Mouse (Mus musculus): Measurements from ENCODE around the gene Bmt2. TPM values are rescaled to one million over a fixed set of nuclear protein-coding genes. Genes with fewer than 3 reads are reported as not detected.

Gene Bmt2
- polyA plus RNA-seq, 1 experiment from 2014 or later, result 22.4 TPM

DNA sequence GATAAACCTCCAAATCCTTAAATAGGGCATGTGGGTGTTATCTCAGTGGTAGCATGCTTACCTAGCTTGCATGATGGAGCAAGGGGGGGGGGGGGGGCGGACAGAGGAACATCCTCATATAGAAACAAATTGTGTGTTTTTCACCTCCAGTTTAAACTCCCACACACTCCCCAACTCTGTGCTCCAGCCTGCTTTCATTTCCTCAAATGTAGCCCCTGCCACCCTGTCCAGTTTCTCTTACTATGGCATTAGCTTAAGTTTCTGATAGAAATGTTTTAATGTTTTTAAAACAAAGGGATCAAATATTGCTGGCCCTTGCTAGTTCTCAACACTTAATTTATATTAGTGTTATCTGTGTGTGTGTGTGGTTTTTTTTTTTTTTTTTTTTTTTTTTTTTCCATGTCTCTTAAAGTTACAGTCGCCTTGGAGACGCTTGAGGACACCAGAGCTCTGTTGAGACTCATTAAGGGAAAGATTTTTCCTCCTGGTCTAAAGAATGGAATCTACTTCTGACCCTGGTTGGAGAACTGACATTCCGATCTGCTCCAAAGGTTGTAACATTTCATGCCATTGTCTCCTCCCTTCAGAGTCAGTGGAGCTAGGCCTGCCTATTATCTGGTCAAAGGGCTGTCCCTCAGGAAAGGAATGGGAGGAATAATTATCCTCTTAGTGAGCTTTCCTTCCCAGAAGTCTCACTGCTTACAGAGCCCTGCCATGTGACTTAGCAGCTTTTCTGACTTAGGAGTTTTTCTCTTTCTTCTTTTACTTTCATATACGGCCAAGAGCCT, 68.2 kb downstream of the Bmt2 start:
- peak overlapping the region; percentile 49 for H3K27ac ChIP-seq (replicated peaks)
- DNase-seq (ENCODE audit: low spot score), result peak; percentile 25
- H3K4me3 ChIP-seq, result no peak overlapping the region
- H3K4me1 ChIP-seq, result peaks cover 36% of the 10 kb centered on the region
- H3K27me3 ChIP-seq (ENCODE audit: low read depth, poor library complexity, severe bottlenecking), result no peaks in the 10 kb centered on the region
- WGBS, result 26% methylated on average over 5 of the region's 5 CpGs
- peaks cover 6% of the 10 kb centered on the region; the same call in 1 of the 2 replicates for H3K36me3 ChIP-seq
- no peaks in the 10 kb centered on the region for H3K9me3 ChIP-seq (replicated peaks)

DNA sequence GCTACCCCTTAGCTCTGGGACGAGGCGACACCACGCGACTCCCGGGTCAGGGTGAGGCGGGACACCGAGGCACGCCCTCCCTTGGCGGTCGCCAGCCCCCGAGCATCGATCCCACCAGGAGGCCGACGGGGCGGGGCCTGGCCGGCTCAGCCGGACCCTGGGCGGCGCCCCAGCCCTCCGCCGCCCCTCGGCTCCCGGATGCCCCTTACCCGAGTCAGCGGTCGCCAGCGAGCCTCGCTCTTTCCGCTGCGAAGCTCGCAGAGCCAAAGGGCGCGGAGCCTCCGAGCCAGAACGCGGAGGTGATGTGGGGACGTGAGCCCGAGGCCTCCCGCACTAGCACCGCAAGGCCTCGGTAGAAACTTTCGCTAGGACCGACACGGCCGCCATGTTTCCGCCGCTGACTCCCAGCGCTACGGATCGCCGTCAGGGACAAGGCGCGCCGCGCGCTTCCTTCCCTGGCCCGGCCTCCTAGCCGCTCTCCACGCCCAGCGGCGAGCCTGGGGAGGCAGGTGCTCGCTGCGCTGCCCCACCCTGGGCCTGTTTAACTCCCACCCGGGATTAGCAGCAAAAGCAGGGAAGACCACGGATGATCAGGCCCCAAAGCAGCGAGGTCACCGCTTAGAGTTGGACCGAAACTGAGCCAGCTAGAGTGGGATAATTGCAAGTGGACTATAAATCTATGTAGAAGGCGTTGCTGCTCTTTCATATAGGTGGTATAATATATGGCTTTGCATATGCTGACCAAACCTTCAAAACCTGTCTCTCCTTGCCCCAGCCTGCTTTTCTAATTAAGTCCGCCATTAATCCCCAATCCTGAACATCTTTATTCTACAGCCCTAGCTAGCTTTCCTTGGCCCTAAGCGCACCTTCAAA, 69.9 kb downstream of the Bmt2 start, which contains the start of gene Tmem168:
Gene Tmem168, minus strand, starts transcription at position 480 of the 873 bp plus-strand sequence.
- no peaks in the 10 kb centered on the region for H3K27me3 ChIP-seq (ENCODE audit: low read depth, poor library complexity, severe bottlenecking)
- H3K4me3 ChIP-seq, result peak within 1 kb of the TSS; percentile 82
- DNase-seq (ENCODE audit: low spot score), result peak; percentile 91
- H3K36me3 ChIP-seq, result peaks cover 19% of the 10 kb centered on the region
- peak within 1 kb of the TSS; percentile 99 for H3K27ac ChIP-seq (replicated peaks)
- WGBS, result 2% methylated on average over 71 of the region's 71 CpGs
- no peaks in the 10 kb centered on the region for H3K9me3 ChIP-seq (replicated peaks)
- peaks cover 36% of the 10 kb centered on the region for H3K4me1 ChIP-seq

DNA sequence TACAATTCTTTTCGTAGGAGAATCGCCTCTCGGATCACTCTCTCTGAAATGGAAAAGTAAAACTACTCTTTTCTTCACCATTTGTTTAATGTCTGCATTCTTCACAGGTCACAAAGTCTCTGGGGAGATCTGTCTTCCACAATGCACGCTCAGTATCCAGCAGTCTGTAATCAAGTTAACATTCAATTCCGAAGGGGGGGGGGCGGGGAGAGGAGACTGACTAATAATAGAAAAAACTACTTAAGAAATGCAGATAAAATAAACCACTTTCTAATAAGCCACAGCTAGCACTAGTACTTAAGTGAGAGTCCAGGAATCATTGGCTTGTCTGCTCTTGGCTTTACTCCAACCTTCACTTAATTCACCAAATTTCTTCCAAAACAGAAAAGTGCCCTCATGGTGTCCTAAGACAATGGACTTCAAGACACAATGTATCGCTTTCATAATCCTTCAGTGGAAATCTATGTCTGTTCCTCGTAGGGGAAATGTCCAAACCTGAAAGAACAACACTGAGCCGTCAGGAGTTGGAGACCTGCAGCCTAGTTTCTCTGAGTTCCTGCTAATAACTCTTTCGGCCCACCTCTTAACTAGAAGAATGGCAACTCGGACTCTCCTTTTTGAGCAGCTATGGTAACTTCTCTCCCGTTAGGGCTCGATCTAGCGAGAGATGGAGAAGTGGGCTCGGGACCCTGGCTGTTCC, 70.7 kb downstream of the Bmt2 start:
- Histone ChIP-seq H3K4me1 (peaks cover 36% of the 10 kb centered on the region), H3K27me3 (ENCODE audit: low read depth, poor library complexity, severe bottlenecking) (no peaks in the 10 kb centered on the region), H3K4me3 (peak overlapping the region; percentile 82), H3K27ac (replicated peaks) (peak overlapping the region; percentile 99), H3K9me3 (replicated peaks) (no peaks in the 10 kb centered on the region), H3K36me3 (peaks cover 27% of the 10 kb centered on the region)
- WGBS, result 15% methylated on average over 15 of the region's 15 CpGs
- no peak for DNase-seq (ENCODE audit: low spot score)

DNA sequence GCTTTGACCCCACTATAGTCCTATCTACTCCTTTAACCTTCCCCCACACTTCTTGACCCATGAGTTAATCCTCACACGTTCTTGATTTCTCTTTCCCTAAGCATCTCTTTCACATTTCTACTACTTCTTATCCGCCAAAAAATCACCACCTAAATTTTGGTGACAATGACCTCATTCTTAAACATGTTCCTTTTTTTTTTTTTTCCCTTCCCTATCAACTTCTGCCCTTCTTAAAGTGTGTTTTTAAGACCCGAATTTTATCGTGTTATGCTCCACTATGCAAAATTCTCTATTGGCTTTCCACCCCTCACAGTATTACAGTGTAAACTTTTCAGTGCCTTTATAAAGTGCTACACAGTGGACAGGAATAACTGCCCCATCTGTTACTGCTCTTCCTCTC, 71.4 kb downstream of the Bmt2 start:
- Histone ChIP-seq H3K4me1 (peaks cover 36% of the 10 kb centered on the region), H3K36me3 (peaks cover 33% of the 10 kb centered on the region), H3K27me3 (ENCODE audit: low read depth, poor library complexity, severe bottlenecking) (no peaks in the 10 kb centered on the region), H3K4me3 (peak overlapping the region; percentile 82), H3K27ac (replicated peaks) (peak overlapping the region; percentile 99; the same call in 1 of the 2 replicates), H3K9me3 (replicated peaks) (no peaks in the 10 kb centered on the region)
- no peak for DNase-seq (ENCODE audit: low spot score)
- 73% methylated on average over 4 of the region's 4 CpGs for WGBS

DNA sequence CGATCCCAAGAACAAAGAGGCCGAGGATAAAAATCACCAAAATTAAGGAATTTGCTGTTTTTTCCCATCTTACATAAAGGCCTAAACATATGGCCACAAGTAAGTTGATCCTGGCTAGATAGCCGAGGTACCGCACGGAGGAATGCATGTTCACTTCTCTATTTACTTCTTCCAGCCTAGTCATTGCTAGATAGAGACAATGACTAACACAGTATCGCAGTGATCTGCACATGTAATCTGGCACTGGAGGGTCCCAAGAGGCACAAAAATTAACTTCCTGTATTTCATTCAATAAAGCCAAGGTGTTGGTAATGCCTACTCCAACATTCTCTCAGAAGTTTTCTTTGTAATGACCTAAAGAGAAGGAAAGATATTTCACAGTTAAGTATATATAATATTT, 74.6 kb downstream of the Bmt2 start:
- Histone ChIP-seq H3K9me3 (replicated peaks) (no peaks in the 10 kb centered on the region), H3K4me3 (no peak overlapping the region), H3K27ac (replicated peaks) (no peak overlapping the region), H3K27me3 (ENCODE audit: low read depth, poor library complexity, severe bottlenecking) (no peaks in the 10 kb centered on the region), H3K4me1 (peaks cover 23% of the 10 kb centered on the region), H3K36me3 (peaks cover 47% of the 10 kb centered on the region)
- WGBS, result 95% methylated on average over 6 of the region's 6 CpGs
- no peak for DNase-seq (ENCODE audit: low spot score)

DNA sequence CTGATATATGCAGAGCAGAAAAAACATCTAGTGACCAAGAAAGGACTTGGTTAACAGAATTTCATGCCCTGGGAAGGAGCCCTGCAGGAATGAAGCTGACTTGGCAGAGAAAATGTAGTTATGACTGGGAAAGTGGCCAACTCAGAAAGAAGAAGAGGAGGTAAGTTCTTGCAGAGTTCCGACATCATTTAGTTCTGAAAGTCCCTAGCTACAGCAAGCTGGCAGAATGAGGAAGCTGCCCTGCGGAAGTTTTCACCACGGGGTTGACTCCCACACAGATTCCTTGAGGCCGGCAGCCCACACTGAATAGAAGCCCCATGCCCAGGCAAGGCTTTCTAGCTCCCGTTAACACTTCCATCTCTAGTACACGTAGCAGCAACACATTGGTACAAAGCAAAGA, 76.2 kb downstream of the Bmt2 start:
- WGBS, result 90% methylated on average over 6 of the region's 6 CpGs

DNA sequence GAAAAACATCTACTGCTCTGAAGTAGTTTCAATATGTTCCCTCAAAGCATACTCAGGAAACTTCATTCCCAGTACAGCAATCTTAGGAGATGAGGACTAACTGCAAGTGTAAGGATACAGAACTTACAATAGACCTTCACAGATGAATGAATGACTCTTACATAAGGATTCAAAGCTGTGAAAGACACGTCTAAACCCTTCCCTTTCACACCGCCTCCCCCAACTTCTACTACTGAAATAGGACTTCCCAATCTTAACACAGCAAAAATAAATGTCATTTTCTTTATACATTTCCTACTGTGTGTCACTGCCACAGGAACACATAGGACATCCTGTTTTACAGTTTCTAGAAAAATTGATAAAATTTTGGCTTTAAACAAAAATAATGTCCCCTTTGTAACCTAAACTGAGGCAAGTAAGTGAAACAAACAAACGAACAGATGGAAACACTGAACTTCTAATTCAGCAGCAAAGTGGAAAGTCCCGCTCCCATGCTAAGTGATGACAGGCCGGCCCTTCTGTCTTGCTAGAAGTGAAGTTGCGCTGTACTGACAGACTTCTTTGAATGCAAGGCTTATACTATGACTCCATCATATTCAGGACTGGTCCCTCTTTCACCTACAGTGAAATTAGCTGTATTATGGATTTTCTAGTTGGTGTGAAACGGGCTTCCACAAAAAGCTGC, 79.4 kb downstream of the Bmt2 start:
- H3K27ac ChIP-seq (replicated peaks), result no peak overlapping the region
- H3K9me3 ChIP-seq (replicated peaks), result no peaks in the 10 kb centered on the region
- no peak overlapping the region for H3K4me3 ChIP-seq
- no peak for DNase-seq (ENCODE audit: low spot score)
- H3K4me1 ChIP-seq, result no peaks in the 10 kb centered on the region
- WGBS, result 88% methylated on average over 7 of the region's 7 CpGs
- H3K27me3 ChIP-seq (ENCODE audit: low read depth, poor library complexity, severe bottlenecking), result no peaks in the 10 kb centered on the region
- peaks cover 60% of the 10 kb centered on the region for H3K36me3 ChIP-seq

More for the DNA sequence above, 76.2 kb downstream of the Bmt2 start:
- Histone ChIP-seq H3K4me1 (peaks cover 11% of the 10 kb centered on the region), H3K9me3 (replicated peaks) (no peaks in the 10 kb centered on the region), H3K4me3 (no peak overlapping the region), H3K27ac (replicated peaks) (no peak overlapping the region), H3K27me3 (ENCODE audit: low read depth, poor library complexity, severe bottlenecking) (no peaks in the 10 kb centered on the region), H3K36me3 (peaks cover 59% of the 10 kb centered on the region)
- DNase-seq (ENCODE audit: low spot score), result no peak

DNA sequence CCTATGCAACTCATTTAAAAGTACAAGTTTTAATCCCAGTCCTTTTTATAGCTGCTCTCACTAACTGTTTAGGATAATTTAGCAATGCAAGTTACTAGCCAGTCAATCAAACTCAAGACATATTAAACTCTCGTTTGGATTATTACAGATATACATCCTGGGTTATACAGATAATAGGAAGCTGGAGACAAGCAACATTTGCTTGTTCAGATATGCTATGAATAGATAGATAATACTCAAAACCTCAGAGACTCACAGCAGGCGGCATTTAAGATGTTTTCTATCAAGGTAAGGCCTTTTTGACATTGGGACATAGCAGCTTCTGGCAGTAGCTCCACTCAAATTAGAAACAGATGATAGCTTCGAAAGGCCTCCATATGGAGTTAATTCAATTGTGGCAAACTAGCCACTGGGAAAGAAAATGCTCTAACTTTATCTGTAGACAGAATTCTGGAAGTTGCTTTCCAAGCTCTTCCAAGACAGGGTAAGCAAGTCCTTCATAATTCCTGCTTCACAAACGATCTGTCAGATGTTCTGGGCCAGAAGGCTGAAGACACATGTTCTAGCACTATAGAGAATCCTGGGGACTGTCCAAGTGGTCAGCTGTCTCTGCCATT, 84.9 kb downstream of the Bmt2 start:
- Histone ChIP-seq H3K4me1 (no peaks in the 10 kb centered on the region), H3K9me3 (replicated peaks) (no peaks in the 10 kb centered on the region), H3K36me3 (peaks cover 75% of the 10 kb centered on the region), H3K4me3 (no peak overlapping the region), H3K27me3 (ENCODE audit: low read depth, poor library complexity, severe bottlenecking) (no peaks in the 10 kb centered on the region), H3K27ac (replicated peaks) (no peak overlapping the region)
- DNase-seq (ENCODE audit: low spot score), result no peak
- WGBS, result 77% methylated on average over 4 of the region's 4 CpGs

DNA sequence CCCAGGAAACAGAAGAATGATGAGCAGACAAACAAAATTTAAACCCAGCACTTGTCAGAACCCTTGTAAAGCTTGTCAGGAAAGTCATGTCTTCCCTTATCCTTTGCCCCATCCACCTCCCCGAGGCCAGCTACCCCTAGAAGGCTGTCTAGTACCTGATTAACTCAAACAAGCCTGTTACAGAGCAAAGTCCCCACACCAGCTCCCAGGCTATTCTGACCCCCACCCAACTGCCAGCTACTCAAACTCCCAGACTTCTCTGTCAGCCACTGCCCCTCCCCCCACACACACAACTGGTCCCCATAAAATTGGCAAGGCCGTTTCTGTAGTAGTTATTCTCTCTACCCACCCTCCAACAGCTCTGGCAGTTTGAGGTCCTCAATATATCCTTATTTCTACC, 91.2 kb downstream of the Bmt2 start:
- no peak for DNase-seq (ENCODE audit: low spot score)
- Histone ChIP-seq H3K27ac (replicated peaks) (no peak overlapping the region), H3K27me3 (ENCODE audit: low read depth, poor library complexity, severe bottlenecking) (no peaks in the 10 kb centered on the region), H3K9me3 (replicated peaks) (no peaks in the 10 kb centered on the region), H3K36me3 (peaks cover 62% of the 10 kb centered on the region), H3K4me1 (no peaks in the 10 kb centered on the region), H3K4me3 (no peak overlapping the region)
- 82% methylated on average over 2 of the region's 2 CpGs for WGBS

DNA sequence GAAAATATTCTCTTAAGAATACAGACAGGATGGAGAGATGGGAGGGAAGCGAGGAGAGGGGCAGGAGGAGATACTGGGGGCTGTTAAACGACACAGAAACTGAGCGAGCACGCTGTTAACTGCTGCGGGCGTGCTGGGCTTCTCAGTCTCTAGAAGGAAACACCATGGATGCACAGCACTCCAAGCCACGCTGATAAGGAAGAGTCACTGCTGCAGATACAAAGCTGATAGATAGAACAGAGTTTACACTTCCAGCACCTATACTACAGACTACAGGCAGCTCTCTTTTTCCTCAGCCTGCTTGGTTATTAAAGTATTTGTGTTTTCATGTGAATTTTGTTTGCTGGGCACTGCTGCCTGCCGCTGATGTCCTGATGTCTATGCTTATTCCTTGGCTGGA, 91.6 kb downstream of the Bmt2 start:
- no peaks in the 10 kb centered on the region for H3K27me3 ChIP-seq (ENCODE audit: low read depth, poor library complexity, severe bottlenecking)
- no peak overlapping the region for H3K4me3 ChIP-seq
- 87% methylated on average over 8 of the region's 8 CpGs for WGBS
- no peak overlapping the region for H3K27ac ChIP-seq (replicated peaks)
- H3K4me1 ChIP-seq, result no peaks in the 10 kb centered on the region
- DNase-seq (ENCODE audit: low spot score), result no peak
- H3K9me3 ChIP-seq (replicated peaks), result no peaks in the 10 kb centered on the region
- peaks cover 60% of the 10 kb centered on the region for H3K36me3 ChIP-seq

DNA sequence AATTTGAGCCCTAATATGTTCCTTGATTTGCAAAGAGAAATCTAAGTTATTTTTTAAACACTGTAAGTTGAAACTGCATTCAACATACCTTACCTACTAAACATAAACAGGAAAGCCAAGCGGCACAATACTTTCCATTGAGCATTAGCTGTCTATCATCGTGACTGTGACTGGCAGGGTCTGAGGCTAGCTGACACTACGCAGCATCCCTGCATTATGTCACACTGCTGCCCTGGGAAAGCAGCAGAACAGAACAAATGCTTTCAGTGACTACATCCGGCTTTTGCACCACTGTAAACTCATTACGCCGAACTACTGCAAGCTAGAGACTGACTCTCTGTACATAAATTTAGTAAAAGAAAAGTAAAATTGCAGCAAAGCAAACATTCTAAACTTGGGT, 93.0 kb downstream of the Bmt2 start:
- 90% methylated on average over 6 of the region's 6 CpGs for WGBS
- Histone ChIP-seq H3K27me3 (ENCODE audit: low read depth, poor library complexity, severe bottlenecking) (no peaks in the 10 kb centered on the region), H3K9me3 (replicated peaks) (no peaks in the 10 kb centered on the region), H3K27ac (replicated peaks) (no peak overlapping the region), H3K4me1 (no peaks in the 10 kb centered on the region), H3K4me3 (no peak overlapping the region), H3K36me3 (peaks cover 54% of the 10 kb centered on the region)
- DNase-seq (ENCODE audit: low spot score), result no peak

DNA sequence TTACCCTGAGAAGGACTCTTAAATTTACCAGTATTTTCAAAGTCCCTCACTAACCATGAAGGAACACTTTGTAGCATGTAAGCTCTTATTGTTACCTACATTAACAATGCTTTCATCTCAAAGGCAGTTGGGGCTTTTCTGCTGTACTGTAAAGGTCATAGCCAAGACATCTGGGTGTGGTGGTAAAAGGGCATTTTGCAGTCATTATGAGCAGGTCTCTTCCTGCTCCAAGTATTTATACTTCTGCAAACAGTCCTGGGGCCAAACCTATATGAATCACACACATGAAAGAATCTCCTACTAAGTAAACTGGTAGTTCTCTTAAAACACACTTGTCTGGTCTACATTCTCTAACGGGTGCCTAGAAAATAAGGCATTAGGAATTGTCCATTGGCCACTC, 95.7 kb downstream of the Bmt2 start:
- DNase-seq (ENCODE audit: low spot score), result no peak
- no peaks in the 10 kb centered on the region for H3K9me3 ChIP-seq (replicated peaks)
- peaks cover 60% of the 10 kb centered on the region for H3K36me3 ChIP-seq

More for the DNA sequence above, 95.7 kb downstream of the Bmt2 start:
- WGBS, result 98% methylated on average over 1 of the region's 1 CpGs
- H3K4me3 ChIP-seq, result no peak overlapping the region
- no peaks in the 10 kb centered on the region for H3K27me3 ChIP-seq (ENCODE audit: low read depth, poor library complexity, severe bottlenecking)
- H3K4me1 ChIP-seq, result no peaks in the 10 kb centered on the region
- H3K27ac ChIP-seq (replicated peaks), result no peak overlapping the region
